Mouse (Mus musculus): ENCODE results near the gene Vav3. TPM values are rescaled to one million over a fixed set of nuclear protein-coding genes. Genes with fewer than 3 reads are reported as not detected.

Vav3 gene
- total and polyA plus RNA-seq, 2 experiments from 2014 or later: 9.2 to 11.6 TPM

DNA sequence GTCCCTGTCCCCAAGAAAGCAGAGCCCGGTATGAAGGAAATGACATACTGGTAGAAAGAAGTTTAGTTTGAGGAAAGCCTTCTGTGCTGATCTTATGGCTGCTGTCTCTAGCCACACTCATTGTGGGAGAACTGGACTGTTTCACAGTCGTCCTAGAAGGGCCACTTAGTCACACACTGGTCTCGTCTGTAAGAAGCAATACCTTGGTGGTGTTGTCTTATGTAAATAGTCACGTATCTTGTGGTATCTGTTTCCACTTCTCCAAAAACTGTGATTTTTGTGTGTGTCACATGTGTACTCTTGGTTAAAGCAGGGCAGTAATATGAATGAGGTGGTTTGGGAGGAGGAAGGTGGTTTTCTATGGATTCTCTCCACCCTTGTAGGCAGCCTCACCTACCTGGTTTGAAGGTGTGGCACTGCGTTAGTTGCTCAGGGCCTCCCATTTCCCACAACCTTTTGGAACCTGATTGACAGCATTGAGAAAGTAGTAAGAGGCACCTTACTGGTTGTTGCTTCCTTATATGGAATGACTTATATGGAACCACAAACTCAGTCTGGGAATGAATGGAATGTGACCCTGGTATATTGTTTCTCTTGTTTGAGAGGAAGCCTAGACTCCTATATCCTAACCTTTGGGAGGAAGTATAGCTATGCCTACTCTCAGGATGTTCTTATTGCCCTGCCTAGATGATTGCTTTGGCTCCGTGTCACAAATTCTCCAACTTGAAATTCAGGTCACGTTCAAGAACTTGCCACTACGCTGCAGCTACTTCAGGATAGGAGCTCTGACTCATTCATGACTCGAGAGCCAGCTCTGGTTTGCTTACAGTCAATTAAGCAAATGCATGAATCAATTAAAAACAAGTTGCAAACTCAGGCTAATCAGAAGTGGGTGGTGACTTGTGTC lies 28.2 kb downstream of the Vav3 start:
- DNase-seq (ENCODE audit: low spot score): peak; percentile 43

GRCm38 (mm10) chr3:109371576-109371975 lies 31.1 kb downstream of the Vav3 start:
- no peak for DNase-seq (ENCODE audit: low spot score)
- Histone ChIP-seq H3K4me1 (ENCODE audit: insufficient read depth, low read length) (no peaks in the 10 kb centered on the region), H3K27me3 (ENCODE audit: insufficient read depth, low read length) (no peaks in the 10 kb centered on the region), H3K9ac (replicated peaks; ENCODE audit: low read length, poor library complexity, severe bottlenecking) (no peak overlapping the region), H3K4me2 (ENCODE audit: low read depth, low read length, poor library complexity, severe bottlenecking) (no peak overlapping the region), H3K36me3 (ENCODE audit: insufficient read depth, low read length) (no peaks in the 10 kb centered on the region), H3K4me3 (ENCODE audit: low read depth, low read length) (no peak overlapping the region), H3K9me3 (ENCODE audit: low read length) (no peaks in the 10 kb centered on the region), H3K27ac (ENCODE audit: low read depth, low read length) (no peak overlapping the region)
- no peak for TF ChIP-seq CTCF (IDR thresholded peaks at IDR 0.05)
- ATAC-seq (ENCODE audit: low FRiP score): no peak
- 50% methylated on average over 1 of the region's 1 CpGs for WGBS

More for the DNA sequence above, 28.2 kb downstream of the Vav3 start:
- H3K27me3 ChIP-seq (ENCODE audit: insufficient read depth, low read length): no peaks in the 10 kb centered on the region
- H3K27ac ChIP-seq (ENCODE audit: low read depth, low read length): no peak overlapping the region
- no peaks in the 10 kb centered on the region for H3K36me3 ChIP-seq (ENCODE audit: insufficient read depth, low read length)
- ATAC-seq (ENCODE audit: low FRiP score): no peak
- TF ChIP-seq CTCF (IDR thresholded peaks at IDR 0.05): no peak
- no peak overlapping the region for H3K4me2 ChIP-seq (ENCODE audit: low read depth, low read length, poor library complexity, severe bottlenecking)
- no peaks in the 10 kb centered on the region for H3K4me1 ChIP-seq (ENCODE audit: insufficient read depth, low read length)
- no peaks in the 10 kb centered on the region for H3K9me3 ChIP-seq (ENCODE audit: low read length)
- no peak overlapping the region for H3K9ac ChIP-seq (replicated peaks; ENCODE audit: low read length, poor library complexity, severe bottlenecking)
- no peak overlapping the region for H3K4me3 ChIP-seq (ENCODE audit: low read depth, low read length)
- 77% methylated on average over 9 of the region's 9 CpGs for WGBS

- H3K4me3 ChIP-seq (ENCODE audit: low read depth, low read length): no peak overlapping the region
- TF ChIP-seq CTCF (IDR thresholded peaks at IDR 0.05): no peak
- no peak overlapping the region for H3K9ac ChIP-seq (replicated peaks; ENCODE audit: low read length, poor library complexity, severe bottlenecking)
- no peak overlapping the region for H3K27ac ChIP-seq (ENCODE audit: low read depth, low read length)
- ATAC-seq (ENCODE audit: low FRiP score) (no peak), DNase-seq (ENCODE audit: low spot score) (no peak)
- 93% methylated on average over 4 of the region's 4 CpGs for WGBS
- no peaks in the 10 kb centered on the region for H3K36me3 ChIP-seq (ENCODE audit: insufficient read depth, low read length)
- H3K4me2 ChIP-seq (ENCODE audit: low read depth, low read length, poor library complexity, severe bottlenecking): no peak overlapping the region
- no peaks in the 10 kb centered on the region for H3K4me1 ChIP-seq (ENCODE audit: insufficient read depth, low read length)
- no peaks in the 10 kb centered on the region for H3K27me3 ChIP-seq (ENCODE audit: insufficient read depth, low read length)
- H3K9me3 ChIP-seq (ENCODE audit: low read length): no peaks in the 10 kb centered on the region
Observed at GRCm38 (mm10) chr3:109372678-109373077, 32.2 kb downstream of the Vav3 start.

GRCm38 (mm10) chr3:109378278-109378677 lies 37.8 kb downstream of the Vav3 start:
- TF ChIP-seq CTCF (IDR thresholded peaks at IDR 0.05): no peak
- Histone ChIP-seq H3K27me3 (ENCODE audit: insufficient read depth, low read length) (no peaks in the 10 kb centered on the region), H3K36me3 (ENCODE audit: insufficient read depth, low read length) (no peaks in the 10 kb centered on the region), H3K9ac (replicated peaks; ENCODE audit: low read length, poor library complexity, severe bottlenecking) (no peak overlapping the region), H3K27ac (ENCODE audit: low read depth, low read length) (no peak overlapping the region), H3K4me1 (ENCODE audit: insufficient read depth, low read length) (no peaks in the 10 kb centered on the region), H3K4me3 (ENCODE audit: low read depth, low read length) (no peak overlapping the region), H3K9me3 (ENCODE audit: low read length) (no peaks in the 10 kb centered on the region), H3K4me2 (ENCODE audit: low read depth, low read length, poor library complexity, severe bottlenecking) (no peak overlapping the region)
- DNase-seq (ENCODE audit: low spot score): no peak
- no peak for ATAC-seq (ENCODE audit: low FRiP score)
- 81% methylated on average over 4 of the region's 4 CpGs for WGBS

GRCm38 (mm10) chr3:109378684-109379083 lies 38.2 kb downstream of the Vav3 start:
- Histone ChIP-seq H3K9ac (replicated peaks; ENCODE audit: low read length, poor library complexity, severe bottlenecking) (no peak overlapping the region), H3K36me3 (ENCODE audit: insufficient read depth, low read length) (no peaks in the 10 kb centered on the region), H3K4me2 (ENCODE audit: low read depth, low read length, poor library complexity, severe bottlenecking) (no peak overlapping the region), H3K27me3 (ENCODE audit: insufficient read depth, low read length) (no peaks in the 10 kb centered on the region), H3K9me3 (ENCODE audit: low read length) (no peaks in the 10 kb centered on the region), H3K4me3 (ENCODE audit: low read depth, low read length) (no peak overlapping the region), H3K4me1 (ENCODE audit: insufficient read depth, low read length) (no peaks in the 10 kb centered on the region), H3K27ac (ENCODE audit: low read depth, low read length) (no peak overlapping the region)
- WGBS: 79% methylated on average over 6 of the region's 6 CpGs
- no peak for DNase-seq (ENCODE audit: low spot score)
- no peak for TF ChIP-seq CTCF (IDR thresholded peaks at IDR 0.05)
- no peak for ATAC-seq (ENCODE audit: low FRiP score)

DNA sequence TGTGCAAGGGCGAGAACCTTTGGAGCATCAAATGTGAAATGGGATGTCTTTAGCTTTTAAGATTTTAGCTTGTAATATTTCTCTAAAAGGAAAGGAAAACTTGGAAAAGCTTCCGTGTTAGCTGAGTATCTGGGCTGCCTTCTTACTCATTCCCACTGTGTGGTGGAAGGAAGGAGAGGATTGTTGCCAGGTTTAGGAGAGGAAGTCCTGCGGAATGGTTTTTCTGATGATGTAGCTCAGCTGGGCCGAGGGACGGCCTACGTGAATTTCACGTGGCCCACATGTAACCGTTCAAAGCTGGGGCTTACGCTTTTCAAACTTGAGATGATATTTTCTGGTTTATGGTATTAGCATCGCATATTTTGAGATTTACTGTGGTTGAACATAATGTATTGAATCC lies 48.3 kb downstream of the Vav3 start:
- no peak overlapping the region for H3K27ac ChIP-seq (ENCODE audit: low read depth, low read length)
- no peak for ATAC-seq (ENCODE audit: low FRiP score)
- no peaks in the 10 kb centered on the region for H3K36me3 ChIP-seq (ENCODE audit: insufficient read depth, low read length)
- no peak for DNase-seq (ENCODE audit: low spot score)
- no peak overlapping the region for H3K4me3 ChIP-seq (ENCODE audit: low read depth, low read length)
- 90% methylated on average over 10 of the region's 10 CpGs for WGBS
- no peaks in the 10 kb centered on the region for H3K9me3 ChIP-seq (ENCODE audit: low read length)
- H3K4me2 ChIP-seq (ENCODE audit: low read depth, low read length, poor library complexity, severe bottlenecking): no peak overlapping the region
- TF ChIP-seq CTCF (IDR thresholded peaks at IDR 0.05): no peak
- H3K9ac ChIP-seq (replicated peaks; ENCODE audit: low read length, poor library complexity, severe bottlenecking): no peak overlapping the region
- H3K4me1 ChIP-seq (ENCODE audit: insufficient read depth, low read length): no peaks in the 10 kb centered on the region
- H3K27me3 ChIP-seq (ENCODE audit: insufficient read depth, low read length): no peaks in the 10 kb centered on the region

All from midbrain, postnatal 0 days (tissue).